Mouse (Mus musculus) fat pad, adult 2 months (tissue): ENCODE measurements around the gene Snx25.
A peak's percentile ranks its signal among the peaks of the same experiment; 100 is the strongest.

Experiments
- DNase-seq: peaks from one replicate; pipeline ENCODE4 v3.0.0-alpha.2; 2011; ENCODE audit warnings: low read depth, low spot score; ENCODE audit errors: extremely low read depth

The Snx25 gene

DNA sequence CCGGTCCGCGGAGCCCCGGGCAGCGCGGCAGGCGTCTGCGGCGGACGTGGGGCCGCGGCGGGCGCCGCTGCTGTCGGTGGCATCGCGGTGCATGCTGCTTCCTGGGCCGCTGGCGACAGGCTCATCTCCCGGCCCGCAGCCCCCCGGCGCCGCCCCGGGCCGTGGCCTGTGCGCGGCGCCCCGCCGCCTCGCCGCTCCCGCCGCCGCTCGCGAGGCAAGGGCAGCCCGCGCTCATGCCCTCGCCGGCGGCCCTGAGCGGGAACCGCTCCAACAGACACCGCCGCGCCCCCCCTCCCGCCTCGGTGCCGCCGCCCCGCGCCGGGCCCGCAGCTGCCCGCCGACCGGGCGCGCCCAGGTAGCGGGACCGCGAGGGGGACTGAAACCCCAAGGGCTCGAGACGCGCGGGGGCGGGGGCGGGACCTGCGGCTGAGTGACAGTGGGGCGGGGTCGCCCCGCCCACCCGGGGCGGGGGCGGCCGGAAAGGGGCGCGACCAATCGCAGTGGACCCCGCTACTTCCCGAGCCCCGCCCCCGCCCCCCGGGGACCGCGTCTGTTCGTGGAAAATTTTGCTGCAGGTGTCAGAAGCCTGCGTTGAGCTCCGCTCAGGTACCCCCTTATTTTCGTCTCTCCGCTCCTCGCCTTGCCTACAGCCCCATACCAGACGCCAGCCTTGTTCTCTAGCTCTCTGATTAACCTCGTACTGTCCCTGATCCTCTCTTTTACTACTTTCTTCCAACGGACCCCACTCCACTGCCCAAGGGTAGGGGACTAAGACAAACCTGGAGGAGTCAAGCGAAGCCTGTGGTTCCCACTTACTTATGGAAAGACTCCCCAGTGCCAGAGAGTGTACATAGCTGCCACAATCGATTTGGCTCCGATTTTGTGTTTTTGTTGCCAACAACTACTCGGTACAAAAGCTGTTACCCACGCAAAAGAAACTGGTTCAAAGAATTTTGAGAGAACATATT is at the start of gene Snx25:
Gene Snx25 (minus strand): TSS at position 96 of the 968 bp plus-strand sequence.
- no peak for DNase-seq

DNA sequence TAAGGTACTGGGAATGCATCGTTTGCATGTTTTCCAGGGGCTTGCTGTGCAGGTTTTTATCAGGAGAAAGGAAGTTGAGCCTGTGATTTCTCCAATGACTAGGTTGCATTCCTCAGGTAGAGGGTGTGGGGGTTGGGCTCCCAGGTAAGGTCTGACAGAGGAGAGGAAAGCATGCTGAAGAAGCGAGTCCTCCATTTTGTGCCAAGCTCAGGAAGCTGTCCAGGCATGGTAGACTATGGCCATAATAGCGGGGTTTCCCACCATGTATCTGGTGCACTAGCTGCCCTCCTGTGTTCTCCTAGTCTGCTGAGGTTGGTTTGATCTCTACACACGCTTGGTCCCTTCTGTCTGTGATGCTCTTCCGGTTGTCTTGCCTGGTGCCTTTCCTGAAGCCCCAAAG is 45.7 kb upstream of the Snx25 start:
- DNase-seq: no peak

- no peak for DNase-seq
These were observed 44.9 kb upstream of the Snx25 start for GRCm38 (mm10) chr8:46196877-46197276.

- DNase-seq: no peak
These were observed 41.1 kb upstream of the Snx25 start for GRCm38 (mm10) chr8:46193100-46193499.

GRCm38 (mm10) chr8:46185361-46185760 is 33.4 kb upstream of the Snx25 start:
- DNase-seq: no peak

DNA sequence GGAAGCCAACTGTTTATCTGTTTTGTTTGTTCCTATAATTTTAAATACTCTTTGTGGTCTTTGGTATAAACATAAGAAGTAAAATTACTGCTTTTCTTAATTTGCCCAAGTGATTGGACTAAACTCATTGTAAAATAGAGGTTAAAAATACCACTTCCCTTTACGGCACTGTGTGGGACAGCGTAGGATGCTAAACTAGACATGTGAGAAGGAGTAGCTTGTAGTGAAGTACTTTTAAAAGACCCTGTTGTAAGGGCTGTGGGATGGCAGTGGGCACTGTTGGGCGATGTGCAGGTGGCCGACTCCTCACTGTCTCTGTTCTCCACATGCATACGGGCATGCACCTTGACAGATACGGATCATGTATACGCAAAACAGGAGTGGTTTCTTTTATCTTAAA is 28.2 kb upstream of the Snx25 start:
- no peak for DNase-seq

- no peak for DNase-seq
These were observed 21.7 kb upstream of the Snx25 start for GRCm38 (mm10) chr8:46173651-46174050.

GRCm38 (mm10) chr8:46163870-46164190 is 11.9 kb upstream of the Snx25 start:
- no peak for DNase-seq

DNA sequence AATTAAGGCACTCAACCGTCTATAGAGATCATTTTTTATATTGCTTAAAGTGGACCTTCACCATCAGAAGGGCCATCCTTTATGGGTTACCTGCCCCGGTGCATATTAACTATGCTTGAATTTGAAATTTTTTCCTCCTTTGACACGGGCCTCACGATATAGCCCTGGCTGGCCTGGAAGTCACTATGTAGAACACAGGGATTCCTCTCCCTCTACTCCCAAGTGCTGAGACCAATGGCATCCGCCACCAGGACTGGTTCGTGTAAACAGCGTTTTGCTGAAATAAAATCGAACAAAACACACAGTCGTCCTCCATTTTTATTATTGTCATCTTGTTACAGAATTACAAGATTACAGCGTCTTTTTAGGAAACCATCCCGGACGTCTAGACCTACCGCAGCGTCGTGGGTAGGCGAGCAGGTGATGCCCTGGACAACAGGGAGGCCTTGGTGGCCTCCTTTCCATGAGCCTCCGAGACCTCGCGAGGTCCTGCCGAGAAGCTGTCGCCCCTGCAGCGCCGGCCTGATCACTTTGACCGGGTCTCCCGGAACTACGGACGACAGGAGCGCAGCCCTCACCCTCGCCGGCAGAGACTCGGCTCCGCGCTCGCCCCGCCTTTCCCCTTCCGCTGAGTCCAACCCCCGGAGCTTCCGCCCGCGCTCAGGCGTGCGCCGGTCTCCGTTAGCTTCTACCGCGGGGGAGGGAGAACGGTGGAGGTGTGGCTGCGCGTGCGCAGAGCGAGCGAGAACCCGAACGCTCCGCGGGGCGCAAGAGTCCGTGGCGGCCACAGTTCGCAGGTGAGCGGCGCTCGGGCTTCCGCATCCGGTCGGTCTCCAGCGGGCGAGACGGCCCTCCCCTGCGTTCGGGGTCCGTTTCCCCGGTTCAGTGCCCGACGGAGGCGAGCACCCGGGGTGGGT is 11.3 kb upstream of the Snx25 start:
- peak; percentile 40 for DNase-seq

DNA sequence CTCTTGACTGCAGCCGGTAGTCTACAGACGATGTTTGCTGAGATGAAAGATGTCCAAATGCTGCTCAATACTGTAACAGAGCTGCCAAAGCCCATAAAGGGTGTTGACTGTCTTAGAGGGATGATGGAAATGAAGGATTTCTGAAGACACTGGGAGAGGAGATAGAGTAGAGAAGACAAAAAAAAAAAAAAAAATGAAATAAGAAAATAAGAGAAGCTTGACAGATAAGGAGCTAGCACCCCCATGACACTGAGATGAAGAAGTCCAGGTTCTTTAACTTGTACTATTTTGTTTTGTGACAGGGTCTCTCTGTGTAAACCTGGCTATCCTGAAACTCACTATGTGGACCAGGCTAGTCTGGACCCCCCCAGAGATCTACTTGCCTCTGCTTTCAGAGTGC is 1.1 kb upstream of the Snx25 start:
- DNase-seq: no peak

DNA sequence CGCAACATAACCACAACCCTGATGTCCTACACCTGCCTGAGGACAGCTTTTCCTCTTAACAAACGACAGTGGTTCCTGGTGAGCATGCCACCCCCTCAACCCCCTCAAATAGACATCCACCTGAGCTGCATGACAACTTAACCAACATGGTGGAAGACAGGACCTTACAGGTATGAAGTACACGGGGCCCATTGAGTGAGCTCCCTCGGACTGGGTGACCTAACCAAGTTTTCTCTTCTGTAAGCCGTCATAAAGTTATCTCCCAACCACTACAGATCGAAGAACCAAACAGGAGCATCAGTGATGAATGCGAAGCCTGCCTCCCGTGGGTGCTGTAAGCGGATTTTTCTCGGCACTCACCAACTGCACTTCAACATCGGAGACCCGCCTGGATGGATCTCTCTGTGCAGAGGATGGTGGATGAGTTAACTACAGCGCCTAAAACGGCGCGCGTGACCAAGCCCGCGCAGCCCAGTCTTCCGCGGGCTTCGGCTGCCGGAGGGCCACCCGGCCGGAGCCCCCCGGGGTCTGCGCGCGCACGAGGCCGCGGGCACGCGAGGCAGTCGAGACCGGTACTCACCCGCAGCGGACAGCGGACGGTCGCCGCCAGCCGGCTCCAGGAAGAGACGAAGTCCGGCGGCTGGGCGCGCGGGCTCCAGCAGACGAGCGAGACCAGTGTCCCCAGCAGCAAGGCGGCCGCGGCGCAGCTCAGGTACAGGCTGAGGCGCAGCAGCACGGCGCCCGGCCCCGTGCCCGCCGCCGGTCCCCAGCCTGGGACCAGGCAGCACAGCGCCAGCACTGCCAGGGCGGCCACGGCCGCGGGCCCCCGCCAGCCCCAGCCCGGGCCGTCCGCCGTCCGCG is 527 bp downstream of the Snx25 start, which contains the start of gene Cfap97:
Gene Cfap97 (plus strand): TSS at position 570 of the 861 bp plus-strand sequence.
- DNase-seq: no peak

- DNase-seq: no peak
These were observed 2.2 kb downstream of the Snx25 start for GRCm38 (mm10) chr8:46149782-46150181.

DNA sequence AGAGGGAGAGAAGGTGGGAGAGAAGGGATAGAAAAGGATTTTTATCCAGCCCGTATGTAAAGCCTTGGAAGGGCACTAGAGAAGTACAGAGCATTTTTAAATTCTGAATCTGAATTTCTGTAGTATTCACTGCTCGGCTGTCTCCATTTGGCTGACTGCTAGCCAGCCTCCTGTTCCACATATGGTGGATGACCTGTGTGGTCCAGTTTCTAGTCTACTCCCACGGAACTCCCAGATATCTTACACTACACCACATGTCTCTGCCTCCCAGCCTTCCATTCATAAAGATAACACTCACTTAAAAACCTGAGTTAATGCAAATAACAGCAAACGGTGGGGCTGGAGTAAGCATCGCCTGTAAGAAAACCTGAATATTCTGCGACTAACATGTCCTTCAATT is 2.7 kb downstream of the Snx25 start:
- DNase-seq: no peak

DNA sequence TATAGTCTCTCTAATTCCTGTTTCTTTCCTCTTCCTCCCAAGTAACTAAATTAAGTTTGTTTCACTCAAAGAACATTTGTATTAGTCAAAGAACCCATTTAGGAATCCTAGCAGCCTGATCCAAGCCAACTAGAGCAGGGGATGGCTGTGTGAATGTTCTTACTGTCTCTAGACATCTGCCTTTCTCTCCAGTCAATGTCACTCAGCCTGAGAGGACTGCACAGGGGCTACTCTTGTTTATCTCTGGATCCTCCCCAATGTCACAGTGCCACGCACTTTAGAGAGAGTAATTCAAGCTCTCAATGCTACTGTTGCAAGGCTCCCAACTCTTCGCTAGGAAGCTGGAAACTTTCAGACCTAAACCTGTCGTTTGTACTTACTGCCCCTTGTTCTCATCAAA is 5.8 kb downstream of the Snx25 start:
- no peak for DNase-seq

- DNase-seq: no peak
These were observed 8.0 kb downstream of the Snx25 start for GRCm38 (mm10) chr8:46143924-46144323.

- DNase-seq: no peak
These were observed 8.5 kb downstream of the Snx25 start for GRCm38 (mm10) chr8:46143470-46143869.

- no peak for DNase-seq
These were observed 9.4 kb downstream of the Snx25 start for GRCm38 (mm10) chr8:46142498-46143081.

GRCm38 (mm10) chr8:46141688-46142087 is 10.3 kb downstream of the Snx25 start:
- no peak for DNase-seq

GRCm38 (mm10) chr8:46140376-46141120 is 11.4 kb downstream of the Snx25 start:
- DNase-seq: no peak
